Mouse (Mus musculus) embryo, embryonic 10 days (tissue): Measurements from ENCODE around the gene Mif4gd.
A peak's percentile ranks its signal among the peaks of the same experiment; 100 is the strongest.

Source experiments
- DNase-seq: peaks from one replicate; pipeline ENCODE4 v3.0.0-alpha.2; 2015; ENCODE audit warnings: low spot score

Gene Mif4gd

DNA sequence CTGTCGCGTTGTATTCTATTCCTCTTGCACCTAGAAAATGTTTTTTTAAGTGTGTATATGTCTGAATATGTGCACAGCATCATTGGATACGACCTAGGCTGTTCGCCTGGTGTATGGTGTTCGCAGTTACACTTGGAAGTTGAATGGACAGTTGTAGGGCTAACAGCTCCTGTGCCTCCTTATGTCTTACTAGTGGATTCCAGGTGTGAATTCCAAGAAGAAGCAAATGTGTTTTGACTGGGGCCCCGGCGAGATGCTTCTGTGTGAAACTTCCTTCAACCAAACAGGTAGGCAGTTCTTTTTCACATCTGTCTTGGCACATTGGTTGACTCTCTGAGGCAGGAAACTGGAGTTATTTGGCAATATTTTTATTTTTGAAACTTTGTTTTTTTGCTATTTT is 47.8 kb downstream of the Mif4gd start:
- DNase-seq, result no peak

- DNase-seq, result peak; percentile 99
Observed at GRCm38 (mm10) chr11:115564064-115564809, 48.5 kb downstream of the Mif4gd start, which contains the start of gene Nup85. Nup85 (plus strand) TSS chr11:115564434.

DNA sequence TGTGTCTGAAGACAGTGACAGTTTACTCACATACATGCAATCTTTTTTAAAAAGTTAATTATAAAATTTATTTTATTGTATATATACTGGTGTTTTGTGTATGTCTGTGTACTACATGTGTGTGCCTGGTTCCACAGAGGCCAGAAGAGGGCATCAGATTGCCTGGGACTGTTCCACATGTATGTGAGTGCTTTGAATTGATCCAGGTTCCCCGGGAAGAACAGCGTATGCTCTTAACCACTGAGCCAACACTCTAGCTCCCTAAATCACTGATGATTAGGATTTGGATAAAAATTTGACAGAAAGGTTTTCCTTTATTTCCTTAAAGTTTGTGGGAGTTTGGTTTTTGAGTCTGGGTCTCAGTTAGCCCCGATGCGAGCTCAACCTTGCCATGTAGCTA is 49.4 kb downstream of the Mif4gd start:
- peak; percentile 39 for DNase-seq
